Mouse (Mus musculus): ENCODE results near the gene Ankrd13b.

The Ankrd13b gene

GRCm38 (mm10) chr11:77492311-77492871 is 2.9 kb upstream of the Ankrd13b start:
- DNase-seq (ENCODE audit: low spot score), result peak; percentile 16

GRCm38 (mm10) chr11:77491502-77492291 is 2.2 kb upstream of the Ankrd13b start:
- DNase-seq (ENCODE audit: low spot score), result peak; percentile 61

- peak; percentile 90 for DNase-seq (ENCODE audit: low spot score)
These were observed 1.6 kb upstream of the Ankrd13b start for GRCm38 (mm10) chr11:77491123-77491501.

GRCm38 (mm10) chr11:77490451-77490850 is 973 bp upstream of the Ankrd13b start:
- no peak for DNase-seq (ENCODE audit: low spot score)

GRCm38 (mm10) chr11:77488771-77489581 is 502 bp downstream of the Ankrd13b start:
- no peak for DNase-seq (ENCODE audit: low spot score)

- peak; percentile 16 for DNase-seq (ENCODE audit: low spot score)
These were observed 2.7 kb downstream of the Ankrd13b start for GRCm38 (mm10) chr11:77486798-77487197.

GRCm38 (mm10) chr11:77485229-77485628 is 4.2 kb downstream of the Ankrd13b start:
- no peak for DNase-seq (ENCODE audit: low spot score)

- DNase-seq (ENCODE audit: low spot score), result no peak
These were observed 5.8 kb downstream of the Ankrd13b start for GRCm38 (mm10) chr11:77483510-77484255.

- DNase-seq (ENCODE audit: low spot score), result no peak
These were observed 6.4 kb downstream of the Ankrd13b start for GRCm38 (mm10) chr11:77483043-77483442.

GRCm38 (mm10) chr11:77476895-77477294 is 12.6 kb downstream of the Ankrd13b start:
- no peak for DNase-seq (ENCODE audit: low spot score)

- DNase-seq (ENCODE audit: low spot score), result no peak
These were observed 13.3 kb downstream of the Ankrd13b start for GRCm38 (mm10) chr11:77476216-77476615.

GRCm38 (mm10) chr11:77472775-77473174 is 16.7 kb downstream of the Ankrd13b start:
- no peak for DNase-seq (ENCODE audit: low spot score)

- DNase-seq (ENCODE audit: low spot score), result no peak
These were observed 18.1 kb downstream of the Ankrd13b start for GRCm38 (mm10) chr11:77471407-77471806.

GRCm38 (mm10) chr11:77468397-77468796 is 21.1 kb downstream of the Ankrd13b start:
- DNase-seq (ENCODE audit: low spot score), result no peak

GRCm38 (mm10) chr11:77467784-77468183 is 21.7 kb downstream of the Ankrd13b start:
- peak; percentile 77 for DNase-seq (ENCODE audit: low spot score)

GRCm38 (mm10) chr11:77467157-77467556 is 22.3 kb downstream of the Ankrd13b start:
- DNase-seq (ENCODE audit: low spot score), result peak; percentile 78

- DNase-seq (ENCODE audit: low spot score), result no peak
These were observed 22.9 kb downstream of the Ankrd13b start for GRCm38 (mm10) chr11:77466544-77466943.

- DNase-seq (ENCODE audit: low spot score), result no peak
These were observed 24.4 kb downstream of the Ankrd13b start for GRCm38 (mm10) chr11:77465111-77465510.

GRCm38 (mm10) chr11:77464684-77465083 is 24.8 kb downstream of the Ankrd13b start:
- no peak for DNase-seq (ENCODE audit: low spot score)

GRCm38 (mm10) chr11:77463786-77464185 is 25.7 kb downstream of the Ankrd13b start:
- DNase-seq (ENCODE audit: low spot score), result no peak

GRCm38 (mm10) chr11:77463101-77463445 is 26.4 kb downstream of the Ankrd13b start:
- DNase-seq (ENCODE audit: low spot score), result no peak
